Mouse (Mus musculus) gastrocnemius, postnatal 10 days (tissue): ENCODE measurements around the gene Tsen2. TPM values are rescaled to one million over a fixed set of nuclear protein-coding genes. Genes with fewer than 3 reads are reported as not detected.

Experiments
- DNase-seq: peaks from one replicate; pipeline ENCODE4 v3.0.0; 2021; ENCODE audit warnings: mixed read lengths
- total RNA-seq, 2 experiments: library from RNA; stranded (reverse); gene quantifications; 2 replicates each; pipeline ENCODE4 v1.2.3; 2021

The Tsen2 gene
- total RNA-seq, 2 experiments from 2014 or later, result 8.2 to 9.6 TPM

- DNase-seq, result peak; percentile 87
Observed at GRCm38 (mm10) chr6:115601715-115602523, 57.5 kb downstream of the Tsen2 start, which contains the start of gene Mkrn2. Gene Mkrn2 (plus strand): TSS chr6:115601902.

GRCm38 (mm10) chr6:115606461-115606860 lies 62.0 kb downstream of the Tsen2 start:
- no peak for DNase-seq

GRCm38 (mm10) chr6:115607429-115607828 lies 63.0 kb downstream of the Tsen2 start:
- DNase-seq, result no peak

- DNase-seq, result no peak
Observed at GRCm38 (mm10) chr6:115609121-115609520, 64.7 kb downstream of the Tsen2 start.

- DNase-seq, result no peak
Observed at GRCm38 (mm10) chr6:115610301-115610700, 65.8 kb downstream of the Tsen2 start.

- no peak for DNase-seq
Observed at GRCm38 (mm10) chr6:115613793-115614192, 69.3 kb downstream of the Tsen2 start.

GRCm38 (mm10) chr6:115615983-115616382 lies 71.5 kb downstream of the Tsen2 start:
- no peak for DNase-seq

GRCm38 (mm10) chr6:115619818-115620217 lies 75.4 kb downstream of the Tsen2 start:
- no peak for DNase-seq

GRCm38 (mm10) chr6:115620942-115621341 lies 76.5 kb downstream of the Tsen2 start:
- DNase-seq, result no peak

GRCm38 (mm10) chr6:115626121-115626520 lies 81.7 kb downstream of the Tsen2 start:
- no peak for DNase-seq

Other genes with a start within 250 kb of the Tsen2 start
- gene Pparg, start 183.7 kb upstream of the Tsen2 start, total RNA-seq, result 1 to 10 TPM; 4.8 to 5.0 TPM
- under 1 TPM; 0.16 to 0.26 TPM for gene Mkrn2os, start 47.9 kb downstream of the Tsen2 start, total RNA-seq
- gene Mkrn2, start 57.2 kb downstream of the Tsen2 start, total RNA-seq, result 10 to 100 TPM; 36.5 to 37.0 TPM
- gene Raf1, start 132.0 kb downstream of the Tsen2 start, total RNA-seq, result 100 to 1,000 TPM; 102 to 108 TPM
- gene Tmem40, start 217.7 kb downstream of the Tsen2 start, total RNA-seq, result 1 to 10 TPM in 1 of 2 experiments, under 1 TPM in 1; 0.26 to 1.5 TPM
- 10 to 100 TPM; 89.1 to 96.7 TPM for gene Cand2, start 229.9 kb downstream of the Tsen2 start, total RNA-seq